Mouse (Mus musculus) naive thymus-derived CD4-positive, alpha-beta T cell, adult 2 months (primary cell): ENCODE data around the gene Ggact.

Source experiments
- DNase-seq: peaks from one replicate; pipeline ENCODE4 v3.0.0-alpha.2; 2011; ENCODE audit warnings: low read depth

The Ggact gene

DNA sequence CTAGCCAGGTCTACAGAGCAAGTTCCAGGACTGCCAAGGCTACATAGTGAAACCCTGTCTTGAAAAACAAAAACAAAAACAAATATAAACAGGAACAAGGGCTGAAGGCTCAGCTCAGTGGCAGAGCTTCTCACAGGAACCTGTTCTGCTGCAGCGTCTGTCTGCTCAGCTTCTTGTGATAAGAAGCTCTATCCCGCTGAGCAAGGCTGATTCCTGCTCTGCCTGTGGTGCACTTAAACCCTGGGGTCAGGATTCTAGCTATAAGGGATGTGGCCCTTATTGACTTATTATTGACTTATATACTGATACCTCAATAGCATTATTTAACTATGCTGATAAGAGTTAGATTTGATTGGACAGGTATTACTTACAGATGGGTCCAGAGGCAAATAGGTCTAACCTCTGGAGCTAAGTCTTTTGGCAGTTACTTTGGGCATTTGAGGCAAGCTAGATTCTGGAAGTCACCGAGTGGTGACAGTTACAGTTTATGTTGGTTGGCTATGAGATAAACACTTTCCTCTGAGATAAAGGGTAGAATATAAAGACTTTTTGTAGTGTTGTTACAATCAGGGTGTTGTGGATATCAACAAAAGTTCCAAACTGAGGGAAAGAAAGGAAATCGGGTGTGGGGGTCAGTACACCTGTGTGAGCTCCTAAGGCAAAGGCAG lies 48.0 kb downstream of the Ggact start:
- no peak for DNase-seq

DNA sequence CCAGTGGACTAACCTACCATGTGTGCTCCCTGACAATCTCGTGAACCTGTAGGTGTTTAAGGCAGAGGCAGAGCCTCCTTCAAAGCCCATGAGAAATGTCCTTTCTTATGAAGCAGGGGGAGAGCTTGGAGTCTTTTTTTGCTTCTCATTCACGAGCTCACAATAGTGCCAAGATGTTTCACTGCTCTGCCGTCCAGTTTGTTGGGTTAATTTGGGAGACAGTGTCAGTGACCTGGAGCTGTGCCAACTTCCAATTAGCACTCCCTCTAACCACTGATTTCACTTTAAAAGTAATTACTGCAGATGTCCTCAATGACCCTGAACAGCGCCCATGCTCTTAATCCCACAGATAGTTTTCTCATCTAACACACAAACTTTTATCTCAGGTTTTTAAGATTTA lies 50.9 kb downstream of the Ggact start:
- no peak for DNase-seq

DNA sequence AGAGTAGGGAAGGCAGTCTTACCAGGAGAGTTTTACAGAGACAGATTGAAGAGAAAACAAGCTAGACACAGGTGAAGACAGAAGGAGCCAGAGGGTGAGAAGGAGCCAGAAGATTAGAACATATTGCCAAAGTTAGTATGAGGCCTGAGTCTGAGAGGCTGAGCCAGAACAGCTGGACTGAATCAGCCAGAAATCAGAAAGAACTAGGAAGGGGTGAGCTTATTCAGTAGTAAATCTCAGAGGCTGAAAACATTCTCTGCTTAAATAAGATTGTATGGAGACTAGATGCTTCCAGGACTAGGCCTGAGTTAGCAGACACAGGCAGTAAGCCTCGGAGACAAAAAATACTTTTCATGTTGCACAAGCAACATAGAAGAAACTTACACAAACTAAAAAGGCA lies 53.8 kb downstream of the Ggact start:
- DNase-seq: no peak

DNA sequence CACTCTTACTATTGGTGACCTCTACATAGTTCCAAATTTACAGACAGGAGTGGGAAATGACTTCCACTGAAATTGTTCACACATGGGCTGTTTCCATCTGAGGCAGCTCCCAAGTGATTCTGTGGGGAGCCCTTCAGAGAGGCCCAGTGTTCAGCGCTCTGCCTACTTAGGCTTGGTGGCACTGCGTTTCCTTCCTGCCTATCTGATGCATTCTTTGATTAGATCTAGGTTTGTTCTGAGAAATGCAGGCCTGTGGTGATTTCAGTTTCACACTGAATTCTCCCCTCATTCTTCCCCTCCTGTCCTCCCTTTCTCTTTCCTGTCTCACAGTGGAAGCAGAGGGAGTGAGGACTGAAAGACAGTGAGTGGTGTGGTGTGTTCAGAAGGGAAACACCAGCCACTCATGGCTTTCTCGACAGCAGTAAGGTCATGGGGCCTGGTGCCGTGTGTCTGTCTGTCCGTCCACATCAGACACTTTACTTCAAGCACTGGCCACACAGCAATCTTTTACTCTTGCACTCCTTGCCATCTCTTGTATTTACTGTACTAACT lies 61.0 kb downstream of the Ggact start:
- peak; percentile 64 for DNase-seq

DNA sequence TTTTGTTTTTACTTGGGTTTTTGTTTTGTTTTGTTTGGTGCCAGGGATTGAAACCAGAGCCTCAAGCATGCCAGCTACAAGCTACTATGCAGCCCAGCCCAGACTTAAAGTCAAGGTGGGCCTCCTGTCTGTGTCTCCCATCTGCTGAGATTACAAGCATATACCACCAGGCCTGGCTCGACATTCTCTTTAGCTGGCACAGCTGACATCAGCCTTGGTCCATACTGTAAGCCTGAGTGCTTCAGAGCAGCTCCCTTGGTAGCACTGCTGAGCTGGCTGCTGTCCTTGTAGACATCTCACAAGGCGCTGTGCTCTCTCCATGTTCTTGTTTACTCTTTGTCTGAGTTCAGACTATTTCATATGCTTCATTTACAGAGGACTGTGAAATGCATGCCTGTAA lies 76.5 kb downstream of the Ggact start:
- DNase-seq: no peak

DNA sequence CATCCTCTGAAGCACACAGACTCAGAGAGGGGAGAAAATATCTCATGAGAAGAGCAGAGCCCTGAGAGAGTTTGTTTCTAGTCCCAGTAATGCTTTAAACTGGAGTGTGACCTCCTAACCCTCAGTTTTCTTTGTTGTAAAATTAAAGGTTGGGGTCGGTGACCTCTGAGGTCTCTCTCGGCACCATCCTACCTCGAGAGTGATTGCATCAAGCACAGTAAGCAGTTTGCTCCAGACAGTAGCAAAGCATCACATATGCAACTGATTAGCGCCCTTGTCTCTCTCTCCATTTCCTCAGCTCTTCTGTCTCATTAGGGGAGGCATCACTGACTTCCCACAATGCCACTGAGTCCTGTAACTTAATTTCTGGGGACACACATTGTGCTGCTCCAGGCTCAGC lies 77.3 kb downstream of the Ggact start:
- DNase-seq: no peak

DNA sequence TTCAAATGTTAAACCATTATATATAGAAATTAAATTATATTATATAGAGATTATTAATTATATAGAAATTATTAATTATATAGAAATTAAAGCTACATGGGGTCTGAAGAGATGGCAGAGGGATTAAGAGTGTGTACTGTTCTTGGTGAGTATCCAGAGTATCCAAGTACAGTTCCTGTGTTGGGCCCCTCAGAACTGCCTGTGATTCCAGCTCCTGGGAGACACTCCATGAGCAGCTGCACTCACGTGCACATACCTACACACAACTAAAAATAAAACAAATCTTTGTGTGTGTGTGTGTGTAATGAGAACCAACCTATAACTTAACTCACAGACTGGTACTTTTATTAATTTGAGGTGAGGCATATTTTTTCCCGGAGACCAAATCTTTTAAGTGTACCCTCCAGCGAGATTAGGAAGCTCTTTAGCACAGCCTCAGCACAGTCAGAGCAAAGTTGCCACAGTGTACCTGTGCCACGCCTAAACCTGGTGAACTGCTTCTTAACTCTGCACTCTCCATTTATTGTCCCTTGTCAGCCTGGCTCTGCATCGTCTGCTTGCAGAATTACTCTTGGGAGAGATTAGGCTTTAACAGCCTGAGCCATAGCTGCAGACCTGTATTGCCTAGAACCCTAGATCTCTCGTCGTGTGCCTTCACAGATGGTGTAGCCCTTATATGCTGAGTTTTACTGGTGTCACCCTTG lies 77.9 kb downstream of the Ggact start:
- no peak for DNase-seq

DNA sequence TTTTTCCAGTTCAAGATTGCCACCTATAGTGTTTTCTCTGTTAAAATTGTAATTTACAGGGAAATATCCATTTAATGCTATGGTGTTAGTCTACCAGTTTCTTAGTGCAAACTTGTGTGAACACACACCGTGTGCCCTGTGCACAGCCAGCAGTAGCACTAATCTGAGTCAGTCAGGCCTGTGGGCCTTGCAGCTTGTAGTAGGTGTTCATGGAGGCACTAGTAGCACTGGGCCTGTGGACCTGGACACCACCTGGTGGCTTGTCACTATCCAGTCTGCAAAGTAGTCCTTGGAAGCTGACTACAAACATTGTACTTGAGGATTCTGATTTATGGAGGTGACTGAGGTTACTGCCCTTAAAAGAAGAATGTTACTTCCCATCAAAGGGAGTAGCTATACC lies 78.8 kb downstream of the Ggact start:
- no peak for DNase-seq

DNA sequence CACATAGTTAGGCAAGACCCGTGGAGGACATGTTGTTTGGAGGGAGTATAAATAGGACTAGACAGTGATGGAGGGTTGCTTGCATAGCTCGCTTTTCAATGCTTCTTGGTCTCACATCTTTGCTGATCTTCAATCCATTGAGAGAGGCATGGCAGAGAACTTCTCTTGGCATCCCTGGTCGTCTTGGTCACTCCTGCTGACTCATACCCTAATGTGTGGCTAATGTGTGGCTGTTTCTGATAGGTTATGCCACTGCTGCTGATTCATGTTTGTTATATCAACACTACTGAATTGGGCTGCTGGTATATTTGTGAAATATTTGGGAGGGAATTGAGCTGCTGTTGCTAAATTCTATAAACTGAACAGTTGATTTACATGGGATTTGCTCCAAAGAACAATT lies 79.9 kb downstream of the Ggact start:
- DNase-seq: no peak

DNA sequence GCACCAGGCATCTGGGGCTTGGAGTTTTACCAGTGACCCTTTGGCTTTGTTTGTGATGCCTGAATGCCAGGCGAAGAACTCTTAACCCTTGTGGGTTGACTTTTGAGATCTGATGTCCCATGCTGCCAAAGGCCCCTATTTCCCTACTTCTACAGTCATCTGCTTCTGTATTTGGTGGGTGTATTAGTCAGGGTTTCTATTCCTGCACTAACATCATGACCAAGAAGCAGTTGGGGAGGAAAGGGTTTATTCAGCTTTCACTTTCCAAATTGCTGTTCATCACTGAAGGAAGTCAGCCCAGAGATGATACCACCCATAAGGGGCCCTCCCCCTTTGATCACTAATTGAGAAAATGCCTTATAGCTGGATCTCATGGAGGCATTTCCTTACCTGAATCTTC lies 83.1 kb downstream of the Ggact start:
- DNase-seq: no peak

DNA sequence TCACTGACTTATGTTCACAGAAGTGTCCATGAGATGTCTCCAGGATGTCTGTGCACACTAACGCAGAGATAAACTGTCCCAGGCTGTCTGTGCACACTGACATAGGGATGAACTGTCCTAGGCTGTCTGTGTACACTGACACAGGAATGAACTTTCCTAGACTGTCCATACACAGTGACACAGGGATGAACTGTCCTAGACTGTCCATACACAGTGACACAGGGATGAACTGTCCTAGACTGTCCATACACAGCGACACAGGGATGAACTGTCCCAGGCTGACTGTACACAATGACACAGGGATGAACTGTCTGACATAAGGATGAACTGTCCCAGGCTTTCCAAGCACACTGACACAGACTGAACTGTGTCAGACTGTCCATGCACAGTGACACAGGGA lies 88.1 kb downstream of the Ggact start:
- no peak for DNase-seq

DNA sequence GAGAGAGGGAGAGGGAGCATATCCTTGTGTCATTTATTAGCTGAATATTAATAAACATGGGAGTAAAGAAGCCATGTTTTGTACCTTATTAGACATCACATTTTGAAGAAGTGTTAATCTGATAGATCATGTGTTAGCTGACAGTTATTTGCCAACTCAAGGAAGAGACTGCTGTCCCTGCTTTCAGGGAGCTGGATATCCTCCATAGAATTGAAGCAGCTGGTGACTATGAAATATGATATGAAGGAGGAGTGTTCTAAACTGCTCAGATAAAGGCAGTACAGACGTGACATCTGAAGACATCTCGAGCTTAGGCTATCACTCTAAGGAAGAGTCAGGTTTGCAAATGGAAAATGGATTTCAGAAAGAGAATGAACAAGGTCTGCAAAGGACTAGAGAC lies 89.8 kb downstream of the Ggact start:
- DNase-seq: no peak

DNA sequence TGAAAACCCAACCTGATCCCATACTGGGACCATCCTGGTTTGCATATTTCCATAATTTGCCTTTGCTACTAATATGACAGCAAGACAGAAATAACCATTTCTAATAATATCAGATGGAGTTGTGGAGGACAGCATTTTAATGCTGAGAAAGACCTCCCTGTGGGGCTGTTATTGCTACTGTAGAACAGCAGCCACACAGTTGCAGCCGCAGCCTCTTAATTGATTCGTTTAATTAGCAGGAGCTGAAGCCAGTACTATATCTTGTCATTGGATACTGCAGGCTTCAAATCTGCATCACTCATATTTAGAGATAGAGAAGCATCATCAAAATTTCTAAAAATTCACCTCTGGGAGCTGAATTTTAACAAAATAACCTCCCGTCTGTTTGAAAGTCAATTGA lies 92.6 kb downstream of the Ggact start:
- no peak for DNase-seq

DNA sequence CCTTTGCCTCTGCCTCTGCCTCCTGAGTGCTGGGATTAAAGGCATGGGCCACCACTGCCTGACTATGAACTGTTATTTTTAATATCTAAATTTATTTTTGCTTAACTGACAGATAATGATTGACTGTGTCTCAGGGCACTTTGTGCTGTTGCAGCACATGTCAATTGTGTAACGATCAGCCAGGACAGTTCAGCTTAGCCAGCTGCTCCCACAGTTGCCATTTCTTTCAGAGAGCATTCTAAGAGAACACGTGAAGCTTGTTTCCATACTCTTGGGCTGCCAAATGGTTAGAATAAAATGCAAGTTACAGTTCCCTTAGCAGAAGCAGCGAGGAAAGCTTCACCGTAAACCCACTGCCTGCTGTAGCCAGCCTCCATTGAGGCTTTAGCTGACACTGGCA lies 113.3 kb downstream of the Ggact start:
- no peak for DNase-seq

DNA sequence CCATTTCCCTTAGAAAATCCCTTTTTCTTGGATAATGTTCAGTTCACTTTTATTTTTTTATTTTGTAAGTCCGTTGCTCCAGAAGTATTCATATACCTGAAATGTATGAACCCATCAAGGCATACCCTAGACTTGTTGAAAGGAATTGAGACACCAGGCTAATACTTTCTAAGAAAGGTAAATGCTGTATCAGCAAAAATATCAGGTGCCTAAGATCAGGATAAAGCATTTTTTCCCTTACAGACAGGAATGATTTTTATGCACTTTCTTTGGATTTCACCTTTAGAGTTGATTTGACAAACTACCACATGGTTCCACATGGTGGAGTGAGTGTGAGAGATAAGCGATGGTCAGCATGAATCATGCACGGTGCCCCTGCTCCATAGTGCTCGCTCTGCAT lies 120.2 kb downstream of the Ggact start:
- DNase-seq: no peak

DNA sequence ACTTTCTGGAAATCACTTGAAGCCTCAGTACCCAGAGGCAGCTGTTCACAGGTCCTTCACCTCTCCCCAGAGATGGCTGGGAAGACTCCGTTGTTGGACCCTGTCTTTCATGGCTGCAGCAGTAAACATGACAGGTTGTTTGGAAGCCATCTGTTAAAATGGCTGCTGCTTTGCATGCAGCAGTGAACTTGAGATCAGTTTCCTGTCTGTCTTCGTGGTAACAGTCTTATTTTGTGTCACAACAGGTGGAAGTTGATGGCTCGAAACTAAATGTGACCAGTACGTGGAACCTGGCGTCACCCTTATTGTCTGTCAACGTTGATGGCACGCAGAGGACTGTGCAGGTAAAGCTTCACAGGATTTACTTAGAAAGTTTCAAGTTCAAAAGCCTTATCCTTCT lies 123.4 kb downstream of the Ggact start:
- no peak for DNase-seq

DNA sequence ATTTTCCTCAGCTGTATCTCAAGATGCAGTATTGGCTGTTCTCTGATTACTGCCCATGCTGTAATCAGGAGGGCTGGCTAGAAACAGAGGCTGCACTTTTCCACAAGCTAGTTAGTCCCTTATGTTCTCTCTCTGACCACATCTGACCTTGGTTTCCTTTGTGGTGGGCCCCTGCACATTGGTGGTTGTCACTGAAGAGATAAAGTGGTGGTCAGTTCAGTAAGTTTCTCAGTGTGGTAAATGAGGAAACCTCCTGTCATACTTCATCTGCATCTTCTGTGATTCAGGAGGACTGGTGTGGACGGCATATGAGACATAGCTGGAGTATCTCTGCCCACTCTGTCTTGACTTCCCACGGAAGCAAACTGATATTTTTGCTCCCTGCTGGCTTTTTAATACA lies 125.4 kb downstream of the Ggact start:
- peak; percentile 27 for DNase-seq

DNA sequence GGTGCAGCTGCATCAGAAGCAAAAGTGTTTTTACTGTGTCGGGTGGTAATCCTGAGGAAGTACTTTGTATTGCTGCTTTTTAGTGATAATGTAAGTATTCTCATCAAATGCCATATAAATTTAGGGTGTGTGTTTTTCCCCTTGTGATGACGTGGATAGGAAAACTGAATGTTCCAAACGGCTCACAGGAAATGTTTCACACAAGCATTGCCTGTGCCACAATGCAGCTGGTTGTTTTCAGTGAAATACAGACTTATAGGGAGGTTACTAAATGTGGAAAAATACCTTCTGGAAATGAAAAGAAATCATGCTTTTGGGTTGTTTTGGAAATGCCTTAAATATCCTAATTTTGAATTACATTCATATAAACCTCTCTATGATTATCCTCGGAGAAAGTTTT lies 128.9 kb downstream of the Ggact start:
- no peak for DNase-seq

DNA sequence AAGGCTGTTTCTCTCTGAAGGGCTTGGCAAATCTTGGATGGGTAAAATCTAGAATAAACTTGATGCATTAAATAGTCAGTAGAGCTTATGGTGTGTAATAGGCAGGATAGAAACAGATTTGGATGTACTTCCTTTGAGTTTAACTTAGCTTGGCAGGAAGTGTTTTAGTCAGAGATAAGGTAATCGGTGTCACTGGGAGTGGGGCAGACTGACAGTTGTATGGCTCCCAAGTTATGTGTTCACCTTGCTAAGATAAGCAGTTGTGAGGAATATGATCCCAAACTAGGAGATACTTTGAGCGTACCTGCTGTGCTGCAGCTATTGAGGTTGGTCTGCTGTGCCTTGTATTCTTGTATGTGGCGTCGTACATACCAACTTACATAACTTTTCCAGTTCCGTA lies 147.1 kb downstream of the Ggact start:
- DNase-seq: no peak
